Mouse (Mus musculus) spleen, postnatal 0 days (tissue): Measurements from ENCODE around the gene Cldn34a. TPM values are rescaled to one million over a fixed set of nuclear protein-coding genes. Genes with fewer than 3 reads are reported as not detected.

ENCODE experiments used
- polyA plus RNA-seq: library from polyadenylated mRNA; unstranded; fragments of >200 nt; fragmentation: Nextera tagmentation; extraction: Ambion mirVana; gene quantifications from 2 replicates; pipeline ENCODE4 v1.2.1, GENCODE M21; 2015

Gene Cldn34a
- polyA plus RNA-seq = not detected in 2 replicates

GRCm38 (mm10) chrX:152563034-152563433 is at the start of gene Cldn34a:
Gene Cldn34a (plus strand): TSS chrX:152563334.

Other genes starting within 250 kb of the Cldn34a start
- 7.4 and 8.0 TPM in 2 replicates for gene Kantr, start 235.8 kb upstream of the Cldn34a start, polyA plus RNA-seq
- gene Tspyl2, start 220.9 kb upstream of the Cldn34a start, polyA plus RNA-seq = 7.7 and 8.2 TPM in 2 replicates
- 0.22 and 0.46 TPM in 2 replicates for gene Gpr173, start 194.6 kb upstream of the Cldn34a start, polyA plus RNA-seq
- gene Shroom2, start 206.1 kb downstream of the Cldn34a start, polyA plus RNA-seq = 1.0 and 1.8 TPM in 2 replicates
- gene Gpr143, start 218.6 kb downstream of the Cldn34a start, polyA plus RNA-seq = 0.13 TPM in 1 of 2 replicates, not detected in the other